Mouse (Mus musculus) midbrain, embryonic 13.5 days (tissue): ENCODE measurements at regions not wholly inside any gene's neighbourhood (a gene's known extent, or its start where the extent isn't known, plus 50 kb on each side); places are given as distances from the start of the nearest gene placed in this dataset.

Source experiments
- ATAC-seq: fragments of 200-750 bp; cut with Nextera tagmentation; 2 replicates; pipeline ENCODE4 v1.8.0; 2017; ENCODE audit warnings: mild to moderate bottlenecking, moderate TSS enrichment, moderate library complexity
- H3K27ac ChIP-seq: fragments of 300-500 bp; sonication (generic); 2 replicates; pipeline ENCODE4 v1.5.1; 2015; ENCODE audit warnings: inconsistent platforms, mild to moderate bottlenecking, moderate library complexity
- H3K27me3 ChIP-seq: fragments of 300-500 bp; sonication (generic); 2 replicates; pipeline ENCODE4 v1.6.1; 2015; ENCODE audit warnings: mild to moderate bottlenecking, inconsistent platforms
- H3K36me3 ChIP-seq: fragments of 300-500 bp; sonication (generic); 2 replicates; pipeline ENCODE4 v1.6.1; 2015; ENCODE audit warnings: mild to moderate bottlenecking, inconsistent platforms
- H3K4me1 ChIP-seq: fragments of 300-500 bp; sonication (generic); replicated peaks from 2 replicates; pipeline ENCODE4 v1.6.1; 2015; ENCODE audit warnings: inconsistent platforms
- H3K4me2 ChIP-seq: fragments of 300-500 bp; sonication (generic); replicated peaks from 2 replicates; pipeline ENCODE4 v1.6.1; 2015; ENCODE audit warnings: moderate library complexity, mild to moderate bottlenecking, inconsistent platforms
- H3K4me3 ChIP-seq: fragments of 300-500 bp; sonication (generic); replicated peaks from 2 replicates; pipeline ENCODE4 v1.5.1; 2015; ENCODE audit warnings: mild to moderate bottlenecking, inconsistent platforms
- H3K9ac ChIP-seq: fragments of 300-500 bp; sonication (generic); replicated peaks from 2 replicates; pipeline ENCODE4 v1.6.1; 2015; ENCODE audit warnings: mild to moderate bottlenecking, inconsistent platforms
- H3K9me3 ChIP-seq: fragments of 300-500 bp; sonication (generic); 2 replicates; pipeline ENCODE4 v1.6.1; 2016; ENCODE audit warnings: mild to moderate bottlenecking, inconsistent platforms
- WGBS: fragments of 180-500 bp; shearing (Covaris S2); methylation state at CpG from one replicate; pipeline ENCODE4 v1.1.7; 2015; 5-methylcytosine and 5-hydroxymethylcytosine counted together

DNA sequence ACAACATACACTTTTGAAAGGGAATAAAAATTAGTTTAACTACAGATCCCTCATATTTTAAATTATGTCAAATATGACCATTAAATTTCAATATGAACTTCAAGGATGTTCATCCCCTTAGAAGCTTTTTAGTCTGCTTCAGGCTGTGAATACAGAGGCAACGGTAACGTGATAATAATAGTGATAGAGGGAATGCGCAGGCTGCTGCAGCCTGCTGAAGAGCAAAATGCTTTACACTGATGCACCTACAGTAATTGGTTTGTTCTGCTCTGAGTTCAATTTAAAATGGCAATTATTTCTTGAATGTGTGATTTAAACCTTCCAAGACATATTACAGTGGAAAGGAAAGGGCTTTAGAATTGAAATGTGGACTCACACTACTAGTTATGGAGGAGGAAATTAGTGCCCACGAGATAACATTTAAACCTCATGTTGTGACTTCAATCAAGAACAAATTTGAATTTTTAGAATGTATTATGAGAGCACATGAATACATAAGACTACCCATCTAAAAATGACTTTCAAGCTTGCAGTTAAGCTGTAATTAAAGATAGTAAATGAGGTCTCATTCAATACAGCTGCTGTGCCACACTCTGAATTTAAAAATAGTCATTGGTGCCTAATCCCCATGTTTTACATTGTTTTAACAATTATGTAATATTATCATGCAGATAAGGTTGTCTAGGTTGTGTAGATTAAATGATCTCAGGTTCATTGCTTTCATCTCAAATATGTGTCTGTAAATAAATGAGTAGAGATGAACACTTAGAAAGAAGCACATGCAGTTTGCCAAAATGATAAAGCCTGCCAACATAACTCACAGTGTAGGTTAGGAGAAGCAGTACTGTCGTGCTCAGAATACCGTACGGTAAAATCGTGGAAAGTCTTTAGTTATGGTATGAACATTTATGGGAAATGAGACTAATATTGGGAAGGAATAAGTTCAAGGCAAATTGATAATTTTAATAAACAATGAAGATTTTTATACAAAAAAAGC lies 910.8 kb downstream of the Grik2 start:
- no peaks in the 10 kb centered on the region for H3K9me3 ChIP-seq
- H3K27ac ChIP-seq: no peak overlapping the region
- ATAC-seq: peak; percentile 58
- H3K4me2 ChIP-seq: no peak overlapping the region
- H3K27me3 ChIP-seq: no peaks in the 10 kb centered on the region
- WGBS: 65% methylated on average over 8 of the region's 8 CpGs
- no peaks in the 10 kb centered on the region for H3K36me3 ChIP-seq
- H3K4me3 ChIP-seq: no peak overlapping the region
- H3K4me1 ChIP-seq: no peaks in the 10 kb centered on the region
- H3K9ac ChIP-seq: no peak overlapping the region

DNA sequence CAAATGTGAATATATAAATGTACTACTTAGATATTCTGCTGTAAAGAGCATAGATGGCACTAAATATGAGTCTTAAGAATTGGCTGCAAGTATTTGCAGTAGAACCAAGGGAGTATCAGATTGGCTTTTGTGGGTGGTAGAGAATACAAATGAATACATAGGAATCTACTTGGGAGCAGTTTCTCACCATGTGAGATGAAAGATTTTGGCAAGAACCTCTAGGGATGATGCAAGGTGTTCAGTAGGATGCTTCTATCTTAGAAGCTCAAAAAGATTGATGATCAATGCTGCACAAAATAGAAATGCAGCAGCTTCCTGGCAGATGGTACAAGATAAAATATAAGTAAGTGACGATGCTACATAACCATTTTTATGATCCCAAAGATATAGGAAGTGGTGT lies 915.6 kb downstream of the Grik2 start:
- ATAC-seq: no peak
- no peaks in the 10 kb centered on the region for H3K9me3 ChIP-seq
- no peak overlapping the region for H3K4me3 ChIP-seq
- no peak overlapping the region for H3K9ac ChIP-seq
- H3K4me1 ChIP-seq: no peaks in the 10 kb centered on the region
- H3K27me3 ChIP-seq: no peaks in the 10 kb centered on the region
- no peak overlapping the region for H3K4me2 ChIP-seq
- H3K27ac ChIP-seq: no peak overlapping the region
- H3K36me3 ChIP-seq: no peaks in the 10 kb centered on the region
- WGBS: 79% methylated on average over 1 of the region's 1 CpGs
